Mouse (Mus musculus): ENCODE measurements around the gene Ndufs1.

DNA sequence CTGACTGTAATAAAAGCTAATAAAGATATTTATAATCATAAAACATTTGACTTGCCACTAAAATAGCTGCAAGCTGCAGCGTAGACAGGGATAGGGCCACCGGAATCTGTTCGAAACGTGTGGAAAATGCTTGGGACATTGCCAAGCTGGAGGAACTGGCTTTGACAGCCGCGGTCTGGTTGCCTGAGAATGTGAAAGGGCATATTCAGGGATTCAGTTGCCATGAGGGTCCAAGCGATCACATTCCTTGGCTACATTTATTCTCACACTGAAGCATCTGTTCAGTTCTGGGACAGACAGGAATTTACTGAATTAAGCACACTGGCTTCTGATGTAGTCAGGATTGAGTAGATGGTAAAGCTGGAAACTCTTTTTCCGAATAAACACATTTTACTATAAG is 14.2 kb upstream of the Ndufs1 start:
- no peak for TF ChIP-seq CTCF (IDR thresholded peaks at IDR 0.05; ENCODE audit: low read depth)
- no peak for TF ChIP-seq EP300 (IDR thresholded peaks at IDR 0.05; ENCODE audit: low read depth)

Data from liver, embryonic 14.5 days (tissue).